Mouse (Mus musculus) CD4-positive helper T cell, adult 2 months (primary cell): ENCODE measurements around the gene Mrpl35.

Source experiments
- DNase-seq: peaks from one replicate; pipeline ENCODE4 v3.0.0-alpha.2; 2012; ENCODE audit warnings: low read depth, missing footprints, low spot score

Mrpl35 gene

DNA sequence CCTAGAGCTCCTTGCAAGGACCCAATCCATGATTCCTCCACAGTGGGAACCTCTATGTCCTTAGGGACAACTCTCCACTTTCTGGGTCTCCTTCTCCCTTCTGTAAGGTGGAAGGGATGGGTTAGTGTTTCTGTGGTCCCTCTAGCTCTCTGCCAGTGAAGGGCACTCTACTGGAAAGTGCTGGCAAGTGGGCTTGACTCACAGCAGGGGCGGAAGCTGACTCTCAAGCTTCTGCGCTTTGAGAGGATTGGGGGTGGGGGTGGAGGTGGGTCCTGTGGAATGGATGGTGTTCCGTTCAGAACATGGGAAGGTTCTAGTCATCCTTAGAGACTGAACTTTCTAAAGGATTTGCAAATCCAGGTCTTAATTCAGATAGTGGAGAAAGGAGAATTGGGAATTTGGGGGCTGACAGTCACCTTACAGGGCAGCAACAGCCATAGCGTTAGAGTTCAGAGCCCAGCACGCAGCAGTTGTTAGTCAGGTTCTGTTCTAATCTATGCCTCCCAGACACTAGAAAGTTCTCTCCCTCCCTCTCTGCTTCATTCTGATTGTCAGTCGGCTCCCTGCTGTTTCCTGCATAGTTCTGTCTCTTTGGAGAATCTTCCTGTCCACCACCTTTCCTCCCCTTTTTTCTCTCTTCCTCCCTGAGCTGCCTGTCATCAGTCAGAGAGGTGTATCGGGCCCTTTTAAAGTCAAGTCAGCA lies 25.6 kb downstream of the Mrpl35 start:
- DNase-seq, result no peak

- DNase-seq, result no peak
Measured at GRCm38 (mm10) chr6:71799391-71799790, 27.4 kb downstream of the Mrpl35 start.

GRCm38 (mm10) chr6:71791771-71792170 lies 35.0 kb downstream of the Mrpl35 start:
- DNase-seq, result no peak

DNA sequence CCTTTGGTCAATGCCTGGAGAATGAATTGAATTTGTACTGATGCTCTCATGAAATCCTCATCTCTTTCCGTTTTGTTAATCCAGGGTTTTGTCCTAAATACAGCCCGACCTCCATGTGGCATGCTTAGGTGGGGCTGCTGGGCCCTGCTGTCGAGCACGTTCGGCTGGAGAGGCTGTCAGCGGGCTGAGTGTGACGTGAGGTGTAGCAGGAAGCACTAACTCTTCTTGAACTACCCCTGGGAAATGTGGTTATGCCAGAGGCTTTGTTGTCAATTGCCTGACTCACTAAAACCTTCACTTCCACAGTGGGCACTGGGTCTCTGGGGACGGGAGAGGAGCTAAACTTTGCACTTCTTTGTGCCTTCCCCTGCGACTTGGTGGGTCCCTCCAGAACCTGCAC lies 38.4 kb downstream of the Mrpl35 start:
- DNase-seq, result no peak

- DNase-seq, result no peak
Measured at GRCm38 (mm10) chr6:71783165-71783564, 43.6 kb downstream of the Mrpl35 start.

DNA sequence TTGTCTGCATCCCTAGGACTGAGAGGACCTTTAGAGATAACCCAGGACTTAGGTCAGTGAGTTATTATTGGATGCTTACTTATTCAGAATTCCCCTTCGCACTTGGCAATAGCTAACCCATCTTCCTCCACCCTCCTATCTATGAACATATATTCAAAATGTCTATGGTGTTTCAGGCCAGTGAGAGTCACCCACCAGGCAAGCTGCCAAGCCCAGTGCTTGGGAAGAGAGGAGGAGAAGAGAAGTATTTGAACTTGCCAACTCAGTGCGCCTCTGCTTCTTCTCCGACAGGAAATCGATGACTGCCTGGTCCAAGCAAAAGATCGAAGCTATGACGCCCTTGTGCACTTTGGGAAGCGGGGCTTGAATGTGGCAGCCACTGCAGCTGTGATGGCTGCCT lies 46.3 kb downstream of the Mrpl35 start:
- no peak for DNase-seq

DNA sequence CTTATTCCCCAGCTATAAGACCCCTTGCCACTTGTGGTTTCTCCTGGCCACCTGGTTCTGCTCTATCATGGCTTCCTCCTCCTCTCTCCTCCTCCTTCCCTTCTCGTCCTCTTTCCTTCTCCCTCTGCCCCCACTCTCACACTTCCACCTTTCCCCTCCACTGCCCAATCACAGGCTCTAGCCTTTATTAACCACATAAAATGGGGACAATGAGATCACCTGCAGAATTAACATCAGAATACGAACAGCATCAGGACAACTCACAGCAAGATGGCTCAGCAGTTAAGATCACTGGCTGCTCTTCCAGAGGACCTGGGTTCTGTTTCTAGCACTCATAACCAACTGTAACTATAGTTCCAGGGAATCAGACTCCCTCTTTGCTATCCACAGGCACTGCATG lies 46.9 kb downstream of the Mrpl35 start:
- DNase-seq, result no peak

GRCm38 (mm10) chr6:71778016-71778415 lies 48.8 kb downstream of the Mrpl35 start:
- no peak for DNase-seq

- no peak for DNase-seq
Measured at GRCm38 (mm10) chr6:71772636-71773208, 54.0 kb downstream of the Mrpl35 start.

GRCm38 (mm10) chr6:71772156-71772555 lies 54.6 kb downstream of the Mrpl35 start:
- no peak for DNase-seq

DNA sequence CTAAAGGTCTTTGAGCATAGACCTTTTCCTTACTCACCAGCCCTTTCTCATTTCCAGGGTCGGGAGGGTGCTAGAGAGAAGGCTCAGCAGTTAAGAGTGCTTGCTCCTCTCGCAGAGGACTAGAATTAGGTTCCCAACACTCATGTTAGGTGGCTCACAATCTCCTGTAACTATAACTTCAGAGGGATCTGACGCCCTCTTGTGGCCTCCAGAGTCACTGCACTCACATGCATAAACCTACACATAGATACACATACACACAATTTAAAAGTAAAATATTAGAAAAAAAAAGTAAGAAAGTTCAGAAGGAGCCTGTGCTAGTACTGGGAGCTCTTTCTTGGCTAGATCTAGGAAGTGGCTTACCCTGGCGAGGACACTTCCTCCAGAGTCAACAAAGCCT lies 55.5 kb downstream of the Mrpl35 start:
- DNase-seq, result no peak

- no peak for DNase-seq
Measured at GRCm38 (mm10) chr6:71770856-71771255, 55.9 kb downstream of the Mrpl35 start.

DNA sequence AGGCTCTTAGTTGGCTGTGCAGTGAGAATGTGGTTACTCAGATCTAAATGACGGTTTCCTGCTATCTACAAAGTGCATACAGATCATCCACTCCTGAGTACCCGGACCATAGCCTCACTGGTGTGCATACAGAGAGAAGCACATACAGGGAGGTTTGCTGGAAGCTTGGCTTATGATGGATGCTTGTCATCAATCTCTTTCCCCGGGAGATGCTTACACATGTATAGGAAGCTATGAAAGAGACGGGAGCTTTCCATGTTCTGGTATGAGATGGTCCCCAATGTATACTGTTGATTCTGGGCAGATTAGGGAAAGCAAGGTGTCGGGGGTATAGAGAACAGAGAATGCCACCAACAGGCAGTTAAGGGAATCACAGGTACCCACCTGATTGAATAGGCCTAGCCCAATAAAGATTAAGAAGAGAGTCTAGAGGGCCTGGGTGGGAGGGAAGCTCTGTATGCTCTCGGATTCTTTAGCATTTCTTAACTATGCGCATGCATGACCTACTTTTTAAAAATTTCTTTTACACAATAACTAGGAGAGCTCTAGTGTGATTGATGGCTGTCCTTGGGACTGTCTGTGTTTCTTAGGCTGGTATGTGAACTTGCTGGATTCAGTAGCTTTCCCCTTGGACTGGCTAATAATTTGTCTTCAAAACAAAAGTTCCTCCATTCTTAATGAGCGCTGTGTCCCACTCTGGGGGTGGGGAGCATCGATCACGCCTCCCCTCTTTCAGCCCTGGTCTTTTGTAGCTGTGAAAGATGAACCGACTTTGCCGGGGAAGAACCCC lies 56.7 kb downstream of the Mrpl35 start:
- DNase-seq, result no peak

DNA sequence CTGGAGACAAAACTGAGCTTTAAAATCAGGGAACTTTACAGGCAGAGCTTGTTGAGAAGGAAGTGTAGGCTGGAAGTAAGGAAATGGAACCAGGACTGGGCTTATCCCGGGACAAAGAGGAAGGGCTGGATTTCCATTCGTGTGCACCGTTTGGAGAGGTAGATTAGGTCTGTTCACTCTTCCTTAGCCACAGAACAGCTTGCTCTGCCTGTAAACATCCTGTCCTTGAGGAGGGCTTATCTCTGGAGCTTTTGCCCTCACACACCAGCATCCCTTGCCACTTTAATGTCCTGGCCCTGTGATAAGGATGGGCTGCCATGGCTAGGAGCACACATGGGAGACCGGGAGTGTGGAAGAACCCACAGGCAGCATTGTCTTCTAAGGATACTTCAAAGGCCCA lies 59.0 kb downstream of the Mrpl35 start:
- DNase-seq, result no peak
